Mouse (Mus musculus) thymus, adult 2 months (tissue): ENCODE results near the gene Gpr152.

Experiments
- CTCF ChIP-seq: fragments of 200-500 bp; IDR thresholded peaks from 2 replicates; pipeline ENCODE4 v1.5.1; 2012; ENCODE audit warnings: mild to moderate bottlenecking, control low read depth, low read length, moderate library complexity, borderline replicate concordance; ENCODE audit not compliant: control insufficient read depth, poor library complexity, insufficient read depth; ENCODE audit errors: extremely low read depth
- POLR2A ChIP-seq: fragments of 200-500 bp; IDR thresholded peaks from 2 replicates; pipeline ENCODE4 v1.6.1; 2012; ENCODE audit warnings: mild to moderate bottlenecking, low read length, control low read depth, moderate library complexity; ENCODE audit not compliant: control insufficient read depth, poor library complexity, insufficient read depth; ENCODE audit errors: extremely low read depth

DNA sequence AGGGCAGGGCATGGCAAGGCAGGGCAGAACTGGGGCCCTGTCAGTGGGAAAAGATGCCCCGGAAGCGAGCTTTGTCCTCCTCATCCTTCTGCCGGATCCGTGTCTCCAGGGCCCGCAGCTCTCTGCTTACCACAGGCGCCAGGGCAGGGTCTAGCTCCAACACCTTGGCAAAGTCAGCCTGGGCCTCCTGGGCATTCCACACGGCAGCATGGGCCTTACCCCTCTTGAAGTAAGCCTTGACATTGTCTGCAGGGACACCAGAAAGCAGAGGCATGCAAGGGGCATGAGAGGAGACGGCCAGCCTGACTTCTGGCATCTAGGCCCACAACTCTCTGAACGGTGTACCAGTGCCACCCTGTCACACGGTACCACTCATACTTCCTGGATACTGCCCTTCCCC lies 25.0 kb upstream of the Gpr152 start:
- TF ChIP-seq CTCF (no peak), POLR2A (no peak)
